Mouse (Mus musculus) lung, postnatal 10 days (tissue): ENCODE data around the gene Tdrd5.
"Not testable (repeated sequence)": the region's sequence is repeated elsewhere in the genome, so short reads cannot be mapped to it uniquely, and the experiment has no call there.

Experiments
- DNase-seq: peaks from one replicate; pipeline ENCODE4 v3.0.0; 2021

Gene Tdrd5

DNA sequence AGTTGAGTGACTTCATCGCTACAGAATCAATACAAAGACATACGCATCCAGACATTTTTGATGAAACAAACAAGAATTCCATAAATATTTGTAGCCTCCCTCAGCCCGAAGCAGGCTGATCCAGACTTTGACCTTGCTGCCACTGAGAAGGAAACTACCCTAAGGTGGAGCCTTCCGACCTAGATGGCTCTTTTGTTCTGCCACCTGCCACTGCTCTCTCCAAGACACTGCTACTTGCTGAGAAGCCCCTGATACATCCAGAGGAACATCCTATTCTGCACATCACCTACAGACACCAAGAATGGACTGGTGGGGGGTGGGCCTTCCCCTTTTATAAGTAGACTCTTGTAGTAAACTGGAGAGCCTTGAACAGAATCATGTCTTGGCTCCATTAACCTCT lies 52.4 kb downstream of the Tdrd5 start:
- not testable (repeated sequence) for DNase-seq

DNA sequence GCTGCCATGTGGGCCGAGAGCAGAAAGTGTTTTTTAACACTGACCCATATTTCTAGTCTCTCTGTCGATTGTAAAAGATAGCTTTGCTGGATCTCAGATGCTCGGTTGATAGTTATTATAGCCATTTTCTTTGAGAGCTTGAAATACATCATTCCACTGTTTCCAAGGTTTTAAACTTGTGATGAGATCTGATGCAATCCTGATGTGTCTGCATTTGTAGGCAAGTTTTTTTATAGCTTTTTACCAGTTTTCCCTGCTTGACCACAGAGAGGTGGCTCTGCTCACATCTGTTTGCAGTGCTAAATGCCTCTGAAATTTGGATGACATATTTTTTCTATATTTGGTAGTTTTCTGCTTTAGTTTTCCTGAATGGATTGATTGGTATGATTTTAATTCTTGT lies 55.6 kb downstream of the Tdrd5 start:
- no peak for DNase-seq

DNA sequence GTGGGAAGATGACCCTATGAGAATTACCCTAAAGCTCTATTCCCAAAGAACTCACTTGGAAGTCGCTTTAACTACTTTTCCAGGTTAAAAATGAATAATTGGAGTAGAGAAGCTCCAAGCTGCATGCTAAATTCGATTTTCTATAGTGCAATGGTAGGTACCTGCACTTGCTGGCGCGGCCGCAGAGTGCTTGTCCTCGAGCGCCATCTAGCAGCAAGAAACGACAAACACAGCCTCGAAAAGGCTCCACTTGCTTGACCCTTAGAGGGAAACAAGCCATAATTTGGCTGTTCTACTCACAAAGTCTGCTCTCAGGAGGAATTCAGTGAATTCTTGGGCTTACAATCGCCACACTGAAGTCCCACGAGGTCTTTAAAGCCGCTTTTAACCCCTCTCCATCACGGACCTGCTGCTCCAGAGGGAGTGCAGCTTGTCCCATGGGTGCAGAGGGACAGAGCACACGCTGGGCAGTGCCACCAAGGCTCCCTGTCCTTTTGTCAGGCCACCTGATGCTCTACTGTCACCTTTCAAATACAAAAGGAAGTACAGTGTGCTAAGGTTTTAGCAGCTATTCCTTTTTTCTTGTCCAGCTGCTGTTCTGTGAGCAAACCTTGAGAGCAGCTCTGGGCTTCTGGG lies 61.6 kb downstream of the Tdrd5 start:
- DNase-seq: peak; percentile 70

- DNase-seq: peak; percentile 34
These were observed 62.4 kb downstream of the Tdrd5 start for GRCm38 (mm10) chr1:156241035-156241434.

GRCm38 (mm10) chr1:156231122-156231521 lies 72.3 kb downstream of the Tdrd5 start:
- no peak for DNase-seq

GRCm38 (mm10) chr1:156230339-156231089 lies 73.0 kb downstream of the Tdrd5 start:
- peak; percentile 31 for DNase-seq

- DNase-seq: peak; percentile 65
These were observed 74.0 kb downstream of the Tdrd5 start for GRCm38 (mm10) chr1:156229448-156229847.

DNA sequence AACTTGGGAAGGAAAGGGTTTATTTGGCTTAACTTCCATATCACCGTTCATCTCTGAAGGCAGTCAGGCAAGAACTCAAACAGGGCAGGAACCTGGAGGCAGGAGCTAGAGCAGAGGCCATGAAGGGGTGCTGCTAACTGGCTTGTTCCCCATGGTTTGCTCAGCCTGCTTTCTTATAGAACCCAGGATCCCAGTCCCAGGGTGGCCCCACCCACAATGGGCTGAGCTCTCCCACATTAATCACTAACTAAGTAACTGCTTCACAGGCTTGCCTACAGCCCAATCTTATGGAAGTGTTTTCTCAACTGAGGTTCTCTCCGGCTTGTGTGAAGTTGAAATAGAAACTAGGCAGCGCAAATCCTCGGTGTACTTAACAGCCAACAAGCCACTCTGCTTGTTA lies 74.7 kb downstream of the Tdrd5 start:
- DNase-seq: no peak

- DNase-seq: no peak
These were observed 76.6 kb downstream of the Tdrd5 start for GRCm38 (mm10) chr1:156226903-156227302.

DNA sequence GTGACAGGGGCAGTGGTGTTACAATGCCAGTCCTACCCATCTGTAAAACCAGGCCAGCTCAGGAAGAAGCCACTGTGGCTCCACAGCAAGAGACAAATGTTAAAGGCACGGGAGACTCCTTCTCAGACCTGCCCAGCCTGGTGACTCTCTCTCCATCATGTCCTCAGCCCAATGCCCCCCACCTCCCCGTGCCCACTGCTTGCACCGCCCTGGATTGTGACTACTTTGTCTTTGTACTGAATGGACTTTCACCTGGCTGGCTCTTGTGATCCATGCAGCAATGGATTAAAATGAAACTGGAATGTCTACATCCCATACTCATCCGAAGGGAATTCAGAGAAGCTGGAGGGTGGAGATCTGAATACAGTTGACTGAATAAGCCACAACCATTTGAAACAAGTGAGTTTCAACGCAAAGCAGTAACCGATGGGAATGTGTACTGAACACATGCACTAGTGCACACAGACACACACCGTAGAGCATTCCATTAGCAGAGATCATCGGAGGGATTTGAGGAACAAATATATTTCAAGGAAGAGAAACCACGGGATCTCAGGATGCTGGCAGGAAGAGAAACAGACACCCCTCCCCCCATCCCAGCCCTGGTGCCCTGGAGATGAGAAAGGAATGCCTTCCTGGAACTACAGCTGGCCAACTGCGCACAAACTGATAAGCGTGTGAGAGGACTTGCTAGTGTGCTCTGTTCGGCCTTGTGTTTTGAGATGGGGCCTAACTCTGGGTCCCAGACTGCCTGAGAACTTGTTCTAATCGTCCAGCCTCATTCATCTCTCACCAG lies 81.1 kb downstream of the Tdrd5 start:
- DNase-seq: peak; percentile 42

DNA sequence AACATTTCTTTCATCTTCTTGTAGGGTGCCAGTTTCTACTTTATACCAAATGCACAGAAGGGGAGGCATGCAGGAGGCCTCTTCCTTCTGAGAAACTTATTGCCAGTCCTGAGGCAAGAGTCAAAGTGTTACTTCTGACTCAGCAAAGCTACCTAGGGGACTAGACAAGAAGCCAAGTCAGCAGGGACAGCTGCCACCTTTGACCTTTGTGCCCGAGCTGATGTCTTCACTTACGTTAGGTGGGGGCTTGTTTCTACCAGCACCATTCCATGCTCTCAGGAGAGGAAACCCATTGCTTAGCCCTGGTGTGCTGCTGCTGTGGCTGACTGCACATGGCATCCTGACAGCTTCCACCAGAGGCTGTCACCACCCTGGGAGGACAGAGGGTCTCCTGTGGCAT lies 82.1 kb downstream of the Tdrd5 start:
- DNase-seq: no peak

DNA sequence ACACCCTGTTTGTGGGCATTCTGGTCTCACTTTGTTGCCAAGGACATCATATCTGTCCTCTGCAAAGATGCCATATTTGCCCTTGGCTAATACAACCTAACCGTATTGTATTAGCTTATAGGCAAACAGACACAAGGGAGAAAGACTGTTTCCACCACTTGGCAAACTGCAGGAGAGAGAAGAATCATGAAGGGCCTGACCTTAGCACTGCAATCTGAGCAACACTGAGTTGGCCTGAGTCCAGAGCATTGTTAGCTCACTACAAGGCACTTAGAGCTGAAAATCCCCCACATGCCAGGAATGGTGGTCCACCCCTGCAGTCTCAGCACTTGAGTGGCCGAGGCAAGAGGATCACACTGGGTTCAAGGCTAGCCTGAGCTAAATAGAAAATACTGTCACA lies 84.9 kb downstream of the Tdrd5 start:
- no peak for DNase-seq

- DNase-seq: no peak
These were observed 85.5 kb downstream of the Tdrd5 start for GRCm38 (mm10) chr1:156217941-156218340.

GRCm38 (mm10) chr1:156217393-156217792 lies 86.1 kb downstream of the Tdrd5 start:
- peak; percentile 42 for DNase-seq

DNA sequence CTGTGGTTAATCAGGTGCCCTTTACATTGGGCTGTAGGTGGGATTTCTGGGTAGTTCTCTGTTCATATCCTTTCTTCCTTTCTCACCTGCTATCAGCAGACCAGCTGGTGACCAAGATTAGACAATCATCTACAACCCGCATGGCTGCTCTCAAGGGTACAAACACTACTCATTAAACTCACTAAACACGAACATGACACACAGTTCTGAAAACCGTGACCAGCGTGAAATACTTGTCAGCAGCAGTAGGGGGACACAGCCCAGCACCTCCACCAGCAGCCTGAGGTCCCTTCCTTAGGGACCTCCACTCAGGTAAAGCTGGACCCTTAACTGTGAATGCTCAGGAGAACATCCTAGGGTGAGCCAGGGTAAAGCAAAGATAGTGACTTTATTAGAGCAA lies 87.2 kb downstream of the Tdrd5 start:
- DNase-seq: no peak

DNA sequence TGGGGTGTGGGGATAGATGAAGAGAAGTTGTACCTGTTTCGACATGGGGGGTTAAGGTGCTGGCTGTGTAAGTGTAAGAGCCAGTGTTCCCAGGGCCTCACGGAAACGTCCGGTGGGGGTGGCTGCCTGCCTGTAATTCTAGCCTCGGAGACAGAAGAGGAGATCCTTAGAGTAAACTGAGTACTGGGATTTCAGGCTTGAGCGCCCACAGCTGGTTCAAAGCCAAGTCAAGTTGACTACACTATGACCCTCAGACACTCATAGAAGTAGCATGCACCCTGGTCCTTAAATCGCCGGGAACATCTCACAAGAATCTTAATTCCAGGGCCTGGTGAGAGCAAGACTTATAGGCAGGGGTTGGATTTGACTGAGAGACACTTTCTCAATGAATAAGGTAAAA lies 88.8 kb downstream of the Tdrd5 start:
- DNase-seq: no peak

GRCm38 (mm10) chr1:156212923-156213322 lies 90.5 kb downstream of the Tdrd5 start:
- DNase-seq: no peak

GRCm38 (mm10) chr1:156211809-156212317 lies 91.6 kb downstream of the Tdrd5 start:
- DNase-seq: no peak
